Mouse (Mus musculus): ENCODE measurements at regions not wholly inside any gene's neighbourhood (a gene's known extent, or its start where the extent isn't known, plus 50 kb on each side); places are given as distances from the start of the nearest gene placed in this dataset.

DNA sequence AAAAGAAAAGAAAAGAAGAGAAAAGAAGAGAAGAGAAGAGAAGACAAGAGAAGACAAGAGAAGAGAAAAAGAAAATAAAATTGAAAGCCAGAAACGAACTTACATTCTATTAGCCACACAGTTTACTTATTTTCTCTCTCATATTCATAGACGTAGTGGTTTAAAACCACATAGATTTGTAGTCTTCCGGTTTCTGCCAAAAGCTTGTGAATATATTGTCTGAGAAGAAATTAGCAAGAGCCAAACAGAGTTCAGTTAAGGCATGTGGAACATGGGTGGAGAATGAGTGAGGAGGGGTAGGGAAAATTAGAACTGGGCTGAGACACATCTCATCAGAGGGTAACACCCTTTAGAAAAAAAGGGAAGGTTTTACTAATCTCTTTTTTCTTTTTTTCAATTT is 120.8 kb upstream of the Hapln1 start:
- Histone ChIP-seq H3K27ac (no peak overlapping the region), H3K4me3 (replicated peaks) (no peak overlapping the region), H3K9ac (replicated peaks) (no peak overlapping the region), H3K36me3 (no peaks in the 10 kb centered on the region), H3K4me2 (replicated peaks) (no peak overlapping the region), H3K27me3 (no peaks in the 10 kb centered on the region), H3K9me3 (no peaks in the 10 kb centered on the region), H3K4me1 (replicated peaks) (no peaks in the 10 kb centered on the region)
- no peak for ATAC-seq
- WGBS: 97% methylated on average over 3 of the region's 3 CpGs

DNA sequence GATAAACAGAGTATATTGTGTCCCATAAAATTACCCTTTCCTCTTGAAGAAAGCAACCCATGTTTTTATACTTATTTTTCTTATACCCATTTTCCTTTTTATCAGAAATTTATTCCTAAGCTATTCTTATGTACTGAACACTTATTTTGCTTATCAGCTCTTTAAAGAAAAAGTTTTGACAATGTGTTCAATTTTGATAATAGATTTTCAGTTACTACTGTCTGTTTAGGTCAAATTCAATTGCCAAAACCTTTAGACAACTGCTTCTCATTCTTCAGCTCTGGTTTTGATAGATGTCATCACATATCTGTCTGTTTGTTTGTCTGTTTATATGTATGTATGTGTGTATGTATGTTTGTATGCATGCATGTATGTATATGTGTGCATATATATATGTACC is 117.8 kb upstream of the Hapln1 start:
- H3K4me3 ChIP-seq (replicated peaks): no peak overlapping the region
- H3K9ac ChIP-seq (replicated peaks): no peak overlapping the region
- H3K27ac ChIP-seq: no peak overlapping the region
- no peak overlapping the region for H3K4me2 ChIP-seq (replicated peaks)
- no peak for ATAC-seq
- H3K36me3 ChIP-seq: no peaks in the 10 kb centered on the region
- H3K4me1 ChIP-seq (replicated peaks): no peaks in the 10 kb centered on the region
- H3K27me3 ChIP-seq: no peaks in the 10 kb centered on the region
- no peaks in the 10 kb centered on the region for H3K9me3 ChIP-seq

DNA sequence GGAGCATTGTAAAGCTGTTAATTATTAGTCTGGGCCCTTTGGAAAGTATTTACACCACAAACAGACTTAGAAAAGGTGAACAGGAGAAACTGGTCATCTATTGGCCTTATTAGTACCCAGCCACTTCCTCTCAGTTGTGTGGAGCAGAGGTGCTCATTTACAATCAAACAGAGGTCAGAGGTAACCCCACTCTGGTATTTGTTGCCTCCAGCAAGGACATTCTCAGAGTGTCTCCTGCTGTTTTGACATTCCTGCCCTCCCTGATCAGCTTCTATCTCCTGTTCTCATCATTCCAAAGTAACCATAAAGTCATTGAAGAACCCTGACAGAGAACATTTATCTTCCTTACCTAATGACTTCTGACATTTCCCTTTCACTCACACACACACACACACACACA is 116.1 kb upstream of the Hapln1 start:
- ATAC-seq: no peak
- Histone ChIP-seq H3K4me3 (replicated peaks) (no peak overlapping the region), H3K4me1 (replicated peaks) (peaks cover under 1% of the 10 kb centered on the region), H3K27ac (no peak overlapping the region), H3K4me2 (replicated peaks) (no peak overlapping the region), H3K36me3 (no peaks in the 10 kb centered on the region), H3K27me3 (no peaks in the 10 kb centered on the region), H3K9me3 (no peaks in the 10 kb centered on the region), H3K9ac (replicated peaks) (no peak overlapping the region)

DNA sequence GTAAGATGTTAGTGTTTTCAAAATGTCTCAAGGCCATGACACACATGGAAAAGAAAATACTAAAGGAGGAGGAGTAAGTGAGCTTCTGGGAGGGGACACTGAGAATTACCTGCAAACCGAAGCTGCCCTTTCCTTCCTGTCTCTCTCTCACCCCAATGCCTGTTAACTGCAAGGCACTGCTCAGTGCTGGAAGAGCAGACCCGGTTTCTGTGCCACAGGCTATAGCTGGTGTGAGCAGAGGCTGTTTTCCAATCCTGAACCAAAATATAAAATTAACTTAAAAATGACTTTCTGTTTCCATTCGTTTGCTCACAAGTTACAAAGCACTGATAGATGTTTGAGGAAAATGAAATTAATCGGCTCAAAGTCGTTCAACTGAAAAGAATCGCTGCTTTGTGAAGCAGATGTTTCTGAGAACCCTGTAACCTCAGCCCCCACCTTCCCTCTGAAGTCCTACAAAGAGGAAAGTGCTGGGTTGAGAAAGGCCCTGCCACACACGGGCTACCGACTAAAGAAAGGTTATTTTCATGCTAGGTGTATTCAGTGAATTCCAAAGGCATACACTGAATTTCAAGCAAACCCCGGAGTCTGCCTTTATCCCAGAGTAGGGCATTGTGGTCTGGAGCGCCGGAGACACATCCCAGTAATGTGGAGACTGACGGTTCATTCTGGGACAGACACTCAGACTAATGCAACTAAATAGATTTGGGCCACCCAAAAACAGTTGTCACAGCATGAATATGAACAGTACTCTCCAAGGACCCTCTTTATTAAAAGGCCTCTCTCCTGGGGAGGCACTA is 111.1 kb upstream of the Hapln1 start:
- peaks cover 9% of the 10 kb centered on the region for H3K4me1 ChIP-seq (replicated peaks)
- peak overlapping the region; percentile 12; the same call in 1 of the 2 replicates for H3K4me2 ChIP-seq (replicated peaks)
- no peaks in the 10 kb centered on the region for H3K27me3 ChIP-seq
- no peak overlapping the region for H3K4me3 ChIP-seq (replicated peaks)
- no peaks in the 10 kb centered on the region for H3K36me3 ChIP-seq
- WGBS: 18% methylated on average over 12 of the region's 12 CpGs
- no peak overlapping the region for H3K9ac ChIP-seq (replicated peaks)
- H3K9me3 ChIP-seq: no peaks in the 10 kb centered on the region; the same call in 1 of the 2 replicates
- ATAC-seq: peak; percentile 63; the same call in 1 of the 2 replicates
- no peak overlapping the region for H3K27ac ChIP-seq

- Histone ChIP-seq H3K4me1 (replicated peaks) (no peaks in the 10 kb centered on the region), H3K27ac (no peak overlapping the region), H3K27me3 (no peaks in the 10 kb centered on the region), H3K4me2 (replicated peaks) (no peak overlapping the region), H3K4me3 (replicated peaks) (no peak overlapping the region), H3K36me3 (no peaks in the 10 kb centered on the region), H3K9me3 (no peaks in the 10 kb centered on the region), H3K9ac (replicated peaks) (no peak overlapping the region)
- WGBS: 100% methylated on average over 1 of the region's 1 CpGs
- no peak for ATAC-seq
Observed at GRCm38 (mm10) chr13:89444847-89445246, 94.7 kb upstream of the Hapln1 start.

- Histone ChIP-seq H3K4me2 (replicated peaks) (no peak overlapping the region), H3K4me3 (replicated peaks) (no peak overlapping the region), H3K4me1 (replicated peaks) (no peaks in the 10 kb centered on the region), H3K9ac (replicated peaks) (no peak overlapping the region), H3K9me3 (no peaks in the 10 kb centered on the region), H3K27ac (no peak overlapping the region), H3K27me3 (no peaks in the 10 kb centered on the region), H3K36me3 (no peaks in the 10 kb centered on the region)
- no peak for ATAC-seq
- 96% methylated on average over 1 of the region's 1 CpGs for WGBS
Observed at GRCm38 (mm10) chr13:89453819-89454218, 85.8 kb upstream of the Hapln1 start.

GRCm38 (mm10) chr13:89454249-89455018 is 85.2 kb upstream of the Hapln1 start:
- Histone ChIP-seq H3K4me2 (replicated peaks) (no peak overlapping the region), H3K27me3 (no peaks in the 10 kb centered on the region), H3K27ac (no peak overlapping the region), H3K36me3 (no peaks in the 10 kb centered on the region), H3K9me3 (no peaks in the 10 kb centered on the region), H3K4me1 (replicated peaks) (no peaks in the 10 kb centered on the region), H3K4me3 (replicated peaks) (no peak overlapping the region), H3K9ac (replicated peaks) (no peak overlapping the region)
- WGBS: 85% methylated on average over 2 of the region's 2 CpGs
- no peak for ATAC-seq

DNA sequence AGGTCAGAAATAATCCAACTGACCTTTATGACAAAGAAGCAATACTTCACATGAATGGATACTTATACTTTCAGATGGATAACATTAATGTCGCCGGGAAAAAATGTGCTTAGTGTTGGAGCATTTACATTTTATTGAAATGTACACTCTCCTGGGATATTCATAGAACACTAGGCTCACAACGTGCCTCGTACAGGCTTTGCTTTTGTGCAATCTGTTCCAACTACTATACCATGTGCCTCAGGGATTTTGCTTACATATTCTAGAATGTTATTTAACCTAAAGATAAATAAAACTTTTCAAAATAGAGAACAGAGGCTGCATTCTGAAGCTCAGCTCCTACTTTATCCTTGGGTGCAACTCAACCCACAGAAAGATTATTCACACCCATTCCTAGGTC is 75.8 kb upstream of the Hapln1 start:
- Histone ChIP-seq H3K36me3 (no peaks in the 10 kb centered on the region), H3K4me1 (replicated peaks) (no peaks in the 10 kb centered on the region), H3K9ac (replicated peaks) (no peak overlapping the region), H3K4me3 (replicated peaks) (no peak overlapping the region), H3K27me3 (no peaks in the 10 kb centered on the region), H3K4me2 (replicated peaks) (no peak overlapping the region), H3K9me3 (no peaks in the 10 kb centered on the region), H3K27ac (no peak overlapping the region)
- 82% methylated on average over 4 of the region's 4 CpGs for WGBS
- ATAC-seq: no peak

Data from midbrain, embryonic 13.5 days (tissue).